Mouse (Mus musculus): ENCODE results near the gene Fcrl5.

Fcrl5 gene

GRCm38 (mm10) chr3:87533667-87534378 lies 98.2 kb downstream of the Fcrl5 start:
- no peak for DNase-seq

DNA sequence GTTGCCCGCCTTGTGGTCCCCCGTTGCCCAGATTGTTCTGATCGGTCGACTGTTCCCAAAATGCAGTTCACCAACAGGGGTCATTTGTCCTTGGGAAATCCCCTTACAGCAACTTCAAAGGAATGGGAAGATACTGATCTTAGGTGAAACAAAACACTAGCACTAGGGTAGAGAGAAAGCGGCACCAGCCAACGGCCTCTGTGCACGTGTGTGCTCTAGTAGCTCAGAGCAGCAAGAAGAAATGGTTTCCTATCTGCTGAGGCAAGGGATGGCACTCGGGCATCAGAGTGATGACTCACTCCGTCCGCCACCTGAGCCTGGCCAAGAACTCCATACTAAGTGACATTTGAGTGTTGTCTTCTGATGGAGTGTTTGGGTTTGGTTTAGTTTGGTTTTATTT lies 102.5 kb downstream of the Fcrl5 start:
- peak in 1 of 2 experiments; percentile 18 for DNase-seq

DNA sequence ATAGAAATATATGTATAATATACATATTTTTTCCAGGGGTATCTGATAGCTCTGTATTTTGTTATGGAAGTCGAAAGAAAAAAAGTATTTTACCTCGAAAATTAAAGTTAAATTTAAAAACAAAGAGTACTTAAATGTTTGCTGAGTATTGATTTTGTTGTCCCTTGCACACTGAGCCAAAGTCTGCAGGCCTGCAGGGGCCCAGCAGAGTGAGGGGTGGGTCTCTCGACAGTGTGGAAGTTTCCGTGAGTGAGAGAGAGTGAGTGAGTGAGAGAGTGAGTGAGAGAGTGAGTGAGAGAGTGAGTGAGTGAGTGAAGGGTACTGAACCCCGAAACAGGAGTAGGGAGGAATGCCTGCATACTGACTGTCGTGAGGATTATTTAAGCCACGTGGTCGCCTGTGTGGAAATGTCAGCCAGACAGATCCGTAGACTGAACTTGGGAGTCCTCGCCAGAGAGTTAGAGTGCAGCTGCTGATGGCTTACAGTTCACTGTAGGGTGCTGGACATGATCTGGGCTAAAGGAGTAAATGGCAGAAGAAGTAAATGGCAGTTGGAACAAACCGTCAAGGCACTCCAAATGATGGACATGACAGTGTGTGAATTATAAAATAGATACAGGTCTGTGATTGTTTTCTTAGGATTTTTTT lies 104.6 kb downstream of the Fcrl5 start:
- DNase-seq = no peak

DNA sequence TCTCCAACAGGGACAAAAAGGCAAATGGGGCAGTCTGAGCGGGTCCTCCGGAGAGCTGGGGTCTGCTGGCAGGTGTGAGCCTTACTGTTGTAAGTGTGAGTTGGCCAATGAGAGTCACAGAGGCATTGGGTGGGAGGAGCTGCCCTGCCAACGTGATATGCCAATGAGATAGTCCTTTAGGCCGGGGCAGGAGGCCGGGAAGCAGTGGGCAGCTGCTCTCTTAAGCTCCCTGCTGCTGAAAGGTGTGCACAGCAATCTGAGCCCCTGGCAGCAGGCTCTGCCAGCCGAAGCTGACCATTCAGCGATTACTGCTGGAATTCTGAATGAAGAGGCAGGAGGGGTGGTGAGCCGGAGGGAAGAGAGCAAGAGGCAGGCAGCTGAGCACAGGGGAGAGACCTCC lies 105.1 kb downstream of the Fcrl5 start:
- no peak for DNase-seq

DNA sequence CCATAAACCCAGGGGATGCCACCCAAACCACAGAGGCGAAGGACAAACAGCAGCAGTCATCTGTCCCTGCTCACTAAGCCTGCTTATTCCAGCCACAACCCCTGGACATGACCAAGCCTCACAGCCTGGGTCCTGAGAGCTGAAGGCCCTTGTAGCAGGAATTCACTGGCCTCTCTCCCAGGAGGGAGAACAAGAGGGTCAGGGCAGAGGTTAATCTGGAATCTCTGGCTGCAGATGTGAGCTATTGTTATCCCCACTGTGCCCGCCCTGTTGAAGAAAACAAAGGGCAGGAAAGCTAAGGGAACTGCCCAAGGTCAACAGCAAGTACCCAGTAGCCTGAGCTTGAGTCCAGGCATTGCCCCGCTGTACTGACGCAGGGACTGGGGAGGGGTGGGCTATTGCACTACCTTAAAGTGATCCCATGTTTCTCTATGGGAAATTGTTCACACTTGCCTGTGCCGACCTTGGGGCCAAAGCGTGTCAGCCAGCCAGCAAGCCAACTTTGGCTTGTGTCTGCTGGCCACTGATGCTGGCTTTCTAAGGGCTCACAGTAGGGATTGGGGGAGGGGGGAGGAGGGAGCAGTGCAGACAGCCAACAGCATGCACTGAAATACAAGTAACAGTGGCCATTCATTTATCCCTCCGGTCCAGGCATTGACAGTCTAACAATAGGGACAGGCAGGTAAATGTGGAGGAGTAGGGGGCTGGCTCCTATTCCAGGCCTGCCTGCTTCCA lies 107.1 kb downstream of the Fcrl5 start:
- no peak for DNase-seq

GRCm38 (mm10) chr3:87545554-87545953 lies 110.0 kb downstream of the Fcrl5 start:
- DNase-seq = no peak

- DNase-seq = no peak
These were observed 110.7 kb downstream of the Fcrl5 start for GRCm38 (mm10) chr3:87546291-87546721.

- no peak for DNase-seq
These were observed 114.3 kb downstream of the Fcrl5 start for GRCm38 (mm10) chr3:87549908-87550307.

All from thymus, adult 18-20 months (tissue).